ENCODE assay signal across 8 mouse cellular contexts in the genomic region with DNA sequence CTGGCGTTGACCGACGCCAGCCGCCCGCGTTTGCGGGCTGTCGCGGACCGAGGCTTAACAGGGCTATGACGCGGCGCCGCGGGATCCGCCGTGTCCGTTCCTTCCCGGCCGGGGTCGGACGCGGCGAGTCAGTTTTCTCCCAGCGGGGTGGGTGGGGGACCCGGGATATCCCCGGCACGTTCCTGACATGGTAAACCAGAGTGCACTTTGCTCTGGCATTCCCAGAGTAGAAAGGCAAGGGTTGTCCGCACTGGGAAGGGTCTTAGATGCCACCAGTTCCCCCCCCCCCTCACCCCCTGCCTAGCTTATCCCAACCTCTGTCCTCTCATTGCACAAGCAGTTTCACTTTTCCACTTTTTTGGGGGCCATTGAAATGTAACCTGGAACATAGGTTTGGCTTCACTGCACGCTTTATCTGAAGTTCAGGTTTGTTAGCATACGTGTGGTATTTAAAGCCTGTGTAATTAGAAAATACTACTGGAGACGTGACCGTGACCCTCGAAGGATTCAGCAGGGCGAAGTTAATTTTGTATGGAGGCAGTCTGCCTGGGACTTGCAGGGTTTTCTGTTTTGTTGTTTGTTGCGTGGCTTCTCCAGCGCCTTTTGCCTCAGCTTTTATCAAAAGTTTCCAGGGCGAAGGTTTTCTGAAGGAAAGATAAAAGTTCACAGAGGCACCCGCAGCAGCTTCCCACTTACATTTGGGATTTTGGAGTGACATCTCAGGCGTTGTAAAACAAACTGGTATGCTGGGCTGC. TPM values are rescaled to one million over a fixed set of nuclear protein-coding genes. Genes with fewer than 3 reads are reported as not detected.
DNase-seq lines count a peak whose midpoint lies in the region; ATAC-seq lines count a peak whose summit lies in the region.

No protein-coding gene starts in this region.

- H3K27me3 ChIP-seq in hindbrain, embryonic 12.5 days = peaks cover 68% of the 10 kb centered on the region
- H3K27me3 ChIP-seq in megakaryocyte, embryonic 14.5 days (replicated peaks) = peaks cover 63% of the 10 kb centered on the region

- H3K9ac ChIP-seq in hindbrain, embryonic 12.5 days = no peak overlapping the region

- no peaks in the 10 kb centered on the region for H3K36me3 ChIP-seq in hindbrain, embryonic 12.5 days
- H3K36me3 ChIP-seq in megakaryocyte, embryonic 14.5 days (replicated peaks; ENCODE audit: low read length) = no peaks in the 10 kb centered on the region

- DNase-seq in heart, adult 11 months = peak; percentile 82
- DNase-seq in heart, postnatal 4 days = no peak
- DNase-seq in ZHBTc4 (ENCODE audit: low read depth, low spot score) = peak; percentile 49
- DNase-seq in cerebellum, adult 9-10 months = no peak
- DNase-seq in ovary, adult 18-20 months (ENCODE audit: low spot score) = no peak
- DNase-seq in layer of hippocampus, adult 8-10 months (ENCODE audit: low spot score in 2 of 2) = no peak

- H3K27ac ChIP-seq in hindbrain, embryonic 12.5 days = no peak overlapping the region

- WGBS in hindbrain, embryonic 12.5 days = 4% methylated on average over 38 of the region's 40 CpGs

- peak overlapping the region; percentile 44 for H3K4me3 ChIP-seq in hindbrain, embryonic 12.5 days
- H3K4me3 ChIP-seq in megakaryocyte, embryonic 14.5 days (replicated peaks) = peak overlapping the region; percentile 90

- ATAC-seq in hindbrain, embryonic 12.5 days (ENCODE audit: low FRiP score) = no peak

- peak overlapping the region; percentile 68 for H3K4me2 ChIP-seq in hindbrain, embryonic 12.5 days (replicated peaks)

- H3K4me1 ChIP-seq in hindbrain, embryonic 12.5 days = peaks cover 14% of the 10 kb centered on the region
- peaks cover 38% of the 10 kb centered on the region for H3K4me1 ChIP-seq in megakaryocyte, embryonic 14.5 days

- H3K9me3 ChIP-seq in hindbrain, embryonic 12.5 days (replicated peaks) = no peaks in the 10 kb centered on the region
- H3K9me3 ChIP-seq in megakaryocyte, embryonic 14.5 days = no peaks in the 10 kb centered on the region

RNA-seq across cellular contexts. Expression of a gene that starts 0.9 kb away (rescaled TPM):
- 10 to 100 TPM; 15.3 to 17.0 TPM for total RNA-seq in heart, postnatal 4 days (2021)
- polyA plus RNA-seq in hindbrain, embryonic 12.5 days (2016; fragmentation: Nextera tagmentation; extraction: Ambion mirVana) = 4.1 and 4.2 TPM in 2 replicates
- polyA plus RNA-seq in megakaryocyte, embryonic 14.5 days (2012; ENCODE audit: insufficient read depth, low replicate concordance) = 2.9 TPM in 1 of 2 replicates, not detected in the other
- 10 to 100 TPM; 10.1 to 13.0 (median 11.6) TPM for total RNA-seq in layer of hippocampus, adult 8-10 months (2022)

Comparison
In these comparisons a context has a peak if more than half of its experiments do, and no peak if none do; other contexts are left out.
1. DNase-seq: peak in heart, adult 11 months (single experiment) and ZHBTc4 (single experiment); none in heart, postnatal 4 days (single experiment), cerebellum, adult 9-10 months (single experiment), ovary, adult 18-20 months (single experiment) and layer of hippocampus, adult 8-10 months (0 of 2).